Mouse (Mus musculus): ENCODE results near the gene Gpx4. TPM values are rescaled to one million over a fixed set of nuclear protein-coding genes. Genes with fewer than 3 reads are reported as not detected.

Gpx4 gene
- polyA plus RNA-seq, 1 experiment = 259 TPM

- H3K27ac ChIP-seq (ENCODE audit: insufficient read depth, low read length) = peak overlapping the region; percentile 27
- H3K36me3 ChIP-seq (ENCODE audit: control insufficient read depth, insufficient read depth, low read length) = no peaks in the 10 kb centered on the region
- WGBS = 63% methylated on average over 5 of the region's 5 CpGs
- DNase-seq (ENCODE audit: low read depth in 1 of 2, low spot score in 2 of 2) = no peak
- peaks cover 22% of the 10 kb centered on the region; the same call in 1 of the 2 replicates for H3K4me1 ChIP-seq (ENCODE audit: control insufficient read depth, insufficient read depth, insufficient read length)
- no peak overlapping the region for H3K4me3 ChIP-seq (ENCODE audit: extremely low read depth, insufficient read depth, insufficient read length)
- no peaks in the 10 kb centered on the region for H3K27me3 ChIP-seq (ENCODE audit: control insufficient read depth, insufficient read depth, low read length)
- TF ChIP-seq CTCF (IDR thresholded peaks at IDR 0.05; ENCODE audit: extremely low read depth, insufficient read depth, insufficient read length, insufficient replicate concordance) (no peak), POLR2A (IDR thresholded peaks at IDR 0.05; ENCODE audit: low read depth, low read length) (no peak)
These were observed 59.0 kb downstream of the Gpx4 start for GRCm38 (mm10) chr10:80105926-80106325.

Other genes with a start within 250 kb of the Gpx4 start
- 0.07 and 0.18 TPM in 2 replicates for gene Misp, start 226.2 kb upstream of the Gpx4 start, polyA plus RNA-seq (2012; rRNA removed)
- gene Ptbp1, start 192.7 kb upstream of the Gpx4 start, polyA plus RNA-seq (2012; rRNA removed) = 251 and 315 TPM in 2 replicates
- gene Prtn3, start 172.7 kb upstream of the Gpx4 start, polyA plus RNA-seq (2012; rRNA removed) = 25.6 and 39.2 TPM in 2 replicates
- gene Plppr3, start 172.5 kb upstream of the Gpx4 start, polyA plus RNA-seq (2012; rRNA removed) = 3.6 and 4.0 TPM in 2 replicates
- 33.0 and 61.9 TPM in 2 replicates for gene Elane, start 160.9 kb upstream of the Gpx4 start, polyA plus RNA-seq (2012; rRNA removed)
- gene Cfd, start 156.3 kb upstream of the Gpx4 start, polyA plus RNA-seq (2012; rRNA removed) = 71.5 and 138 TPM in 2 replicates
- 46.4 and 73.7 TPM in 2 replicates for gene Med16, start 138.2 kb upstream of the Gpx4 start, polyA plus RNA-seq (2012; rRNA removed)
- not detected in 2 replicates for gene Gm26602, start 136.3 kb upstream of the Gpx4 start, polyA plus RNA-seq (2012; rRNA removed)
- gene Kiss1r, start 130.2 kb upstream of the Gpx4 start, polyA plus RNA-seq (2012; rRNA removed) = 5.3 and 6.3 TPM in 2 replicates
- gene R3hdm4, start 126.0 kb upstream of the Gpx4 start, polyA plus RNA-seq (2012; rRNA removed) = 117 and 150 TPM in 2 replicates
- 15.0 and 23.2 TPM in 2 replicates for gene Arid3a, start 120.1 kb upstream of the Gpx4 start, polyA plus RNA-seq (2012; rRNA removed)
- gene Wdr18, start 87.0 kb upstream of the Gpx4 start, polyA plus RNA-seq (2012; rRNA removed) = 41.2 and 51.6 TPM in 2 replicates
- 0.12 and 0.16 TPM in 2 replicates for gene Grin3b, start 76.5 kb upstream of the Gpx4 start, polyA plus RNA-seq (2012; rRNA removed)
- gene Tmem259, start 62.8 kb upstream of the Gpx4 start, polyA plus RNA-seq (2012; rRNA removed) = 266 and 371 TPM in 2 replicates
- gene Cnn2, start 58.6 kb upstream of the Gpx4 start, polyA plus RNA-seq (2012; rRNA removed) = 297 and 409 TPM in 2 replicates
- gene Abca7, start 50.7 kb upstream of the Gpx4 start, polyA plus RNA-seq (2012; rRNA removed) = 50.4 and 64.5 TPM in 2 replicates
- gene Arhgap45, start 30.5 kb upstream of the Gpx4 start, polyA plus RNA-seq (2012; rRNA removed) = 492 and 574 TPM in 2 replicates
- 139 and 182 TPM in 2 replicates for gene Polr2e, start 7.4 kb upstream of the Gpx4 start, polyA plus RNA-seq (2012; rRNA removed)
- gene Sbno2, start 58.4 kb downstream of the Gpx4 start, polyA plus RNA-seq (2012; rRNA removed) = 95.0 and 122 TPM in 2 replicates
- gene Stk11, start 68.6 kb downstream of the Gpx4 start, polyA plus RNA-seq (2012; rRNA removed) = 120 and 144 TPM in 2 replicates
- gene Atp5d, start 91.5 kb downstream of the Gpx4 start, polyA plus RNA-seq (2012; rRNA removed) = 592 and 782 TPM in 2 replicates
- gene Cbarp, start 93.7 kb downstream of the Gpx4 start, polyA plus RNA-seq (2012; rRNA removed) = 11.9 and 13.4 TPM in 2 replicates
- 128 and 157 TPM in 2 replicates for gene Midn, start 101.1 kb downstream of the Gpx4 start, polyA plus RNA-seq (2012; rRNA removed)
- 144 and 151 TPM in 2 replicates for gene Cirbp, start 118.8 kb downstream of the Gpx4 start, polyA plus RNA-seq (2012; rRNA removed)
- 10.8 TPM in 2 replicates for gene 1600002K03Rik, start 125.8 kb downstream of the Gpx4 start, polyA plus RNA-seq (2012; rRNA removed)
- gene Efna2, start 132.3 kb downstream of the Gpx4 start, polyA plus RNA-seq (2012; rRNA removed) = 1.3 and 1.8 TPM in 2 replicates
- gene Mum1, start 179.3 kb downstream of the Gpx4 start, polyA plus RNA-seq (2012; rRNA removed) = 35.1 and 42.8 TPM in 2 replicates
- gene Ndufs7, start 202.0 kb downstream of the Gpx4 start, polyA plus RNA-seq (2012; rRNA removed) = 314 and 402 TPM in 2 replicates
- gene Gamt, start 213.8 kb downstream of the Gpx4 start, polyA plus RNA-seq (2012; rRNA removed) = 19.7 and 23.5 TPM in 2 replicates
- 66.8 and 74.5 TPM in 2 replicates for gene Dazap1, start 214.3 kb downstream of the Gpx4 start, polyA plus RNA-seq (2012; rRNA removed)
- gene Rps15, start 245.3 kb downstream of the Gpx4 start, polyA plus RNA-seq (2012; rRNA removed) = 2,107 and 2,204 TPM in 2 replicates
- gene Apc2, start 248.8 kb downstream of the Gpx4 start, polyA plus RNA-seq (2012; rRNA removed) = 0.68 and 1.00 TPM in 2 replicates

Measured in spleen, adult 2 months (tissue).